Mouse (Mus musculus): Measurements from ENCODE around the gene Gm20403.
"Not testable (repeated sequence)": the region's sequence is repeated elsewhere in the genome, so short reads cannot be mapped to it uniquely, and the experiment has no call there.

Gene Gm20403

DNA sequence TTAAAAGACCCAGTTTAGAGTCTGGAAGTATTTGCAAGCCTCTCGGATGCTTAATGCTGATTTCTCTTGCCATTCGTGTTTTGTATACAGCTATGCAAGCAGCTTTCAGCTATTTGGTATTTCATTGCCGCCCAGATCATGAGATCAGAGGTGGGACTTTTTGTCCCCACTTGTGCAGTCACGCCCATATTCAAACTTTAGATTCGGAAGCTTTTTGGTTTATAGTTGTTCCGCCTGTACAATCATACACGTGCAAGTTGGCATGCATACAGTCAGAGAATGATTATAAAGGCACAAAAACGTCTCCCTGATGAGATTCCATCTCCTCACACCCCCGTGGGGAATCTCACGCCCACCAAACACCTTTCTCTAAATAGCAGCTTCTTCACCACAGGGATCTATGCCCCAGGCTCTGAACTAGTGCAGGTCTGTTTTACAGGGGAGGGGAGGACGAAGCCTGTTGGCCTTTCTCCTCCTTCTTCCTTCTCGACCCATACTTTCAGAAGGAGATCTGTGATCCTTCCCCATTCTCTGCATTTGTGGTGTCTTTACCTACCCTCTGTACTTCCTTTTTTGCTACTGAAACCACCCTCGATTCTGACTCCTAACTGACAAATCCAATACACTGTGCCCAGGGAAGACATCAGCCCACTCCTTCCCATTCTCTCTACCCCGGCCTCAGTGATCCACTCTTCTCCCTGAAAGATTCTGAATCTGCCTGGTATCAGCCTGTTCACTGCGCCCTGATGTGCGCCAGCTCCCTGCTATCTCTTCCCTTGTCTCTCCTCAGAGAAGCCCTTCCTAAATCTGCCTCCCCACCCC is 7.1 kb upstream of the Gm20403 start:
- no peak for DNase-seq (ENCODE audit: low spot score)

DNA sequence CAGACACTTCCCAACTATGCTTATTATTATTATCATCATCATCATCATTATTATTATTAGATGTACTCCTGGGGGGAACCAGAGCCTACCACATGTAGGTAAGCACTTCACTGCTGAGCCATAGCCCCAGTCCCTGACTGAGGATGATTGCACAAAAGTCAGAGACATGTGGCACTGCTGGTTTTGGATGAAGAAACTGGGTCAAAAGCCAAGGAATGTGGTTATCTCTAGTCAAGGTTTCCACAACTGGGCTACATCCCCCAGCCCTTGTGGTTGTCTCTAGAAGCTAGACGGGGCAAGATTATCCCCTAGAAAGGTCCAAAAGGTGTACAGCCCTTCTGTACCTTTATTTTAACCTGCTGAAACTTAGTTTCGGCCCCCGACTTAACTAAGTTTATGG is 6.5 kb upstream of the Gm20403 start:
- DNase-seq (ENCODE audit: low spot score) = no peak

DNA sequence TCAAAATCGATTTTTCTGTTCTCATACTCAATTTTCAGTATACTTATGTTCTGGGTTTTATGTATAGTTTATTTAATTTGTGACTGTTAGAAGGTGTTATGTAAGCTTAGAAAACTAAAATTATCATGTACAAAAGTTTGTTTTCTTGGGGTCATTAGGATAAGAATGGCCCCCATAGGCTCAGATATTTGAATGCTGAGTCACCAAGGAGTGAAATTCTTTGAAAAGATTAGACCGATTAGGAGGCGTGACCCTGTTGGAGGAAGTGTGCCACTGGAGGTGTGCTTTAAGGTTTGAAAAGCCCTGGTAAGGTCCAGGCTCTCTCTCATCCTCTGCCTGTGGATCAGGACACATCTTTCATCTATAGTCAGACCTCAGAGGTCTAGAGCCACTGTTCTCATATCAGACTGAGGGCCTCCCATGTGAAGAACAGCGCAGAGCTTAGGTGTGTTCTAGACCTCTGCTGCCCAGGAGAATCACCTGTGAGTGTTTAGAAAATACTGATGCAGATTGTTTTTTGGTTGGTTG is 2.1 kb upstream of the Gm20403 start:
- DNase-seq (ENCODE audit: low spot score) = no peak

DNA sequence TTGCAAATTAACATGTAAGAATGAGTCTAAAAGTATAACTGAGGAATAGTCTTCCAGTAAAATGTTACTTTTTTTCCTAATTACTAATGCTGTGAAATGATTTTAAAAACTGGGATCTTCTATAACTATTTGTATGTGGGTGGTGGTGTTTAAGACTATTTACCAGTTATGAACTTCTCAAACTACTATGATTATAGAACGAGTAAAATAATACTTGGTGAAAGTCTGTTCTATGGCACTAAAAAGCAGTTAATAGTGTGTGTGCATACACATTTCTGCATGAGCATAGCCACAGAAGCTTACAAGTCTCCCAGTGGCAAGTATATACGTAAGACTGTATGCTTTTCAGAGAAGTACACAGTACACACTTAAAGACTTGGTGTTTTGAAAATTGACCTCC is 827 bp upstream of the Gm20403 start:
- DNase-seq (ENCODE audit: low spot score) = no peak

DNA sequence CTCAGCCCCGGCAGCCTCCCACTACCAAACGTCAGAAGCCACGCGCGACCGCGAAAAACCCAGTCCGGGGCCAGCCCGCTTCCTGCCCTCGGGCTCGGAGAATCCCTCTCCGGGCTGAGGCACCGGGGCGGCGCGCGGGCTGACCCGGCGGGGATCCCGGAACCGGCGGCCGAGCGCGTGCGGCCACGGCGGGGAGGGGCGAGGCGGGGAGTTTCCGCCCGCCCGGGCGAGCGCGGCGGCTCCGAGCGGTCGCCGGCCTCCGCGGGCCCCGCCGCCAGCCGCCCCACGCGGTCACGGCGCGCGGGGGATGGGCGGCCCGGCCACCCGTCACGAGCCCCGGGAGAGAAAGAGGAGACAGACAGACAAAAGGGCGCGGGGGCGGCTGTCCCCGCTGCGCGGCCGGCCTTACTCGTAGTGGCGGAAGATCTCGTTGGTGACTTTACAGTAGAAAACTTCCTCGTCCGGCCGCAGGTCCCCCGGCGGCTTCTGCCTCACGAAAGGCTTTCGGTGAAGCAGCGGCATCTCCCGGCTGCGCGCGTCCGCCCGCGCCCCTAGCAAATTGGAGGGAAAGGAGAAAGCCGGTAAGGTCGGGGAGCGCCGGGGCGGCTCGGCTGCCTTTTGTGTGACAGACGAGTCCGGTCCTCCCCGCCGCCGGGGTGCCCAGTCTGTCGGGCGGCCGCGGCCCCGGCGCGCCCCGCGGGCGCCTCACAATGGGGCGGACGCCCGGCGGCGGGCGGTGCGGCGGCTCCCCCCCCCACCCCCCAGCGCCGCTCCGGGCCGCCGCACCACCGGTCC is 875 bp downstream of the Gm20403 start:
- DNase-seq (ENCODE audit: low spot score) = peak; percentile 61

- DNase-seq (ENCODE audit: low spot score) = peak; percentile 75
Observed at GRCm38 (mm10) chr12:54984701-54985256, 1.6 kb downstream of the Gm20403 start.

DNA sequence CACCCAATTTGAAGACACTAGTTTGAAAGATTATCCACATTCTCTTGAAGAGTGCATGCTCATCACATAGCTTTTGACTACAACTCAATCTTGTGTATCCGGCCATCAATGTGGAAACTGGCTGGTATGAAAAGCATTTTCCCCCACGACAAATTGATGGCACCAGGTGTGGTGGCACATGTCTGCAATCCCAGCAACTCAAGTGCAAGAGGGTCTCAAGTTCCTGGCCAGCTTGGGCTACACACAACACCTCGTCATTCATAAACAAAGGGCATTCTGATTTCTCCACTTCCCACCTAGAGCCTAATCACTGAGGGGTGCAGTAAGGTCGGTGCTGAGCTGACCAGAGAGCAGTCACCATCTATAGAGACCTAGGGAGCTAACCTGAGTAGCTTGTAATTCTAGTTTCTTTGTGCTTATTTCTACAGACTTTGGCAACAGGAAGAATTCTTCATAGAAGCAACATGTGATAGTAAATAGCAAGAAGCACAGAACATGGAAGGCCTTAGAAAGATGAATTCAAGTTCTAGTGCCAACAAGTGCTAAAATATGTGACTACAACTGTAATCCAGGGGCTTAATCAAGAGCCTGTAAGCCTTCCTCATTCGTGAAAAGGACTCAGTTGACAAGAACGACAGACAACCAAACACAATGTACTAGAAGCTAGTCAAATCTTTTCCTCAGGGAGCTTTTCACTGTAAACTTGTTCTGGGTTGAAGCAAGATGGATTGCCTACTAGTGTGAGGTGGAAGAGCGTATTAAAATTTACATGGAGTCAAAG is 3.2 kb downstream of the Gm20403 start:
- no peak for DNase-seq (ENCODE audit: low spot score)

DNA sequence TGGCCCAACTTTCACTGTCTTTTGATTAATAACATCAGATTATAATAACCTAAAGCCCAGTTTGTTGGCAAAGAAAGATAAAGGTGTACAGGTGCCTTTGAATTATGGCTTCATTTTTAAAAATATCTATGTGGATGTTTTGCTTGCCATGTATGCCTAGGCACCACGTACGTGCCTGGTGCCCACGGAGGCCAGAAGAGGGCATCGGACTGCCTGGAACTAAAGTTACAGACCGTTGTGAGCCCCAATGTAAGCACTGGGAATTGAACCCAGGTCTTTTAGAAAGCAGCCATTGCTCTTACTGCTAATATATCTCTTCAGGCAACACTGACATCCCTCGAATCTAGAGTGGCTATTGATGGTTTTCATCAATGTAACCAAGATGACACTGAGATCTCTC is 4.4 kb downstream of the Gm20403 start:
- DNase-seq (ENCODE audit: low spot score) = no peak

DNA sequence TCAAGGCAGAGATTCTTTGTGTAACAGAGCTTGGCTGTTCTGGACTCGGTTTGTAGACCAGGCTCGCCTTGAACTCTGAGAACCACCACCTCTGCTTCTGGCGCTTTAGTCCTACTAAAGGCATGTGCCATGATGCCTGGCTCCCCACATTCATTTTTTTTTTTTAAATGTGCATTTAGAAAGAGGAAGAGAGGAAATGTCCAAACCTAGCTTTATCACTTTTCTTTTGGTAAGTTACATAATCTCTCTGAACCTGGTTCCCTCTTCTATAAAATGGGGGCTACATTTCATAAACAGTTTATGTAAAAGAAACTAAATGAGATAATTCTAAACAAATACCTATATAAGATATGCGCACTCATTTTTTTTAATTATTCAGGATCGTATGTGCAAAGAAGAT is 5.4 kb downstream of the Gm20403 start:
- no peak for DNase-seq (ENCODE audit: low spot score)

DNA sequence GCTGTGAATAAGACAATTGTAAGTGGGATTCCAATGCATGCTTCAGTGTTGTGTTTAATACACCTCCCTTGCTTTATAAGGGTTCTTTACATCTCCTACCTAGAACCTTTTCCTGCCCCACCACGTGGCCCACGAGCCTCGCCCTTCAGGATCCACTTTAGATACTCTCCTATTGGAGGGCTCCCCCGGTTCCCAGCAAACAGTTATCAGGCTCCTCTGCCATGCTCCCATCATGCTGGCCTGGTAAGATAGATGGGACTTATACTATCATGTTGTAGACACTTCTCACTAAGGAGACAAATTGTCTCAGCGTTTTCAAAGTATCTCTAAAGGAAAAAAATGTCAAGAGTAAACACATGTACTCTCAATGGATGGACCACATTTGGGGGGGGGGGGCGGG is 5.8 kb downstream of the Gm20403 start:
- no peak for DNase-seq (ENCODE audit: low spot score)

- no peak for DNase-seq (ENCODE audit: low spot score)
Observed at GRCm38 (mm10) chr12:54969033-54969432, 17.3 kb downstream of the Gm20403 start.

- DNase-seq (ENCODE audit: low spot score) = no peak
Observed at GRCm38 (mm10) chr12:54965532-54966160, 20.7 kb downstream of the Gm20403 start.

GRCm38 (mm10) chr12:54959569-54959968 is 26.8 kb downstream of the Gm20403 start:
- no peak for DNase-seq (ENCODE audit: low spot score)

DNA sequence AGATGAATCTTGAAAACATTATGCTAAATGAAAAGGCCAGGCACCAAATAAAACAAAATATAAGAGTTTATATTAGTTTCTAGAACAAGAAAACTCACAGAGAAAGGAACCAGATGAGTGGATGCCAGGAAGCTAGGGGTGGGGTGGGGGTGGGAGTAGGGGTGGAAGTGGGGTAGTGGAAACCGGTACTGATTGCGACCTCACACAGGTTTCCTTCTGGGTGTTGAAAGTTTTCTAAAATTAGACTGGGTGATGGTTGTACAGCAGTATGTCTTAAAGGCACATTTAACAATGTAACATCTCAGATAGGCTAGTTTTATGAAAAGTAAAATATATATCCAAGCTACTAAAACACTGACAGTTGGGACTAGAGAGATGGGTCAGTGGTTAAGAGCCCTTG is 29.4 kb downstream of the Gm20403 start:
- no peak for DNase-seq (ENCODE audit: low spot score)

- no peak for DNase-seq (ENCODE audit: low spot score)
Observed at GRCm38 (mm10) chr12:54956457-54956856, 29.9 kb downstream of the Gm20403 start.

DNA sequence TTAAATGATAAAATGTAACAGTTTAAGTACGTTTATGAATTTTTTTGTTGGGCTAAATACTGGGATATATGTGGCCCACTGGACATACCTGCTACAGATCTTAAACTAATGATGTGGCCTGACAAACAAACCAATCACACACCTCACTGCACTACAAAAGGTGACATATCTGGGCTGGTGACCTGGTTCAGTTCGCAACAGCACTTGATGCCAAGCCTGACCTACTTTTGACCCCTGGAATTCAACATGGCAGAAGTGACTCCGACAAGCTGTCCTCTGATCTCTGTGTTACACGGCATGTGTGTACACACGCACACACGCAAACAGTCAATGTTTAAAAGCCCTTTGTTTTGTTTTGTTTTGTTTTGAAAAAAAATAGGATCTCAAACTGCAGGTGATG is 40.2 kb downstream of the Gm20403 start:
- no peak for DNase-seq (ENCODE audit: low spot score)

- DNase-seq (ENCODE audit: low spot score) = not testable (repeated sequence)
Observed at GRCm38 (mm10) chr12:54942586-54943157, 43.7 kb downstream of the Gm20403 start.

DNA sequence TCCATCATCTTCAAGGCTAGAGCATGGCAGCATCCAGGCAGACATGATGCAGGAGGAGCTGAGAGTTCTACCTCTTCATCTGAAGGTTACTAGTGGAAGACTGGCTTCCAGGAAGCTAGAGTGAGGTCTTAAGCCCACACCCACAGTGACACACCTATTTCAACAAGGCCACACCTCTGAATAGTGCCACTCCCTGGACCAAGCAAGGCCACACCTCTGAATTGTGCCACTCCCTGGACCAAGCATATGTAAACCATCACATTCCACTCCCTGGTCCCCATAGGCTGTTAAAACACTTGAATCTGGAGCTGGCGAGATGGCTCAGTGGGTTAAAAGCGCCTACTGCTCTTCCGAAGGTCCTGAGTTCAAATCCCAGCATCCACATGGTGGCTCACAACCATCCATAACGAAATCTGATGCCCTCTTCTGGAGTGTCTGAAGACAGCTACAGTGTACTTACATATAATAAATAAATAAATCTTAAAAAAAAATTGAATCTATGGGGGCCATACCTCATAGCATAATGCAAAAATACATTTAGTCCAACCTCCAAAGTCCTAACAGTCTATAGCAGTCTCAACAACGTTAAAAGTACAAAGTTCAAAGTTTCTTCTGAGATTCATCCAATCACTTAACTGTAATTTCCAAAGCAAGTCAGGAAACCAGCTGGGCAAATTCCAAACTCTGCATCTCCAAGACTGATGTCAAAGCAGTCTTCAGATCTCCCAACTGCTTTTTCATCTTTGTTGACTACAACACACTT is 48.6 kb downstream of the Gm20403 start:
- not testable (repeated sequence) for DNase-seq (ENCODE audit: low spot score)

All from yolk sac, embryonic 10.5 days (tissue).